Mouse (Mus musculus) heart, embryonic 16.5 days (tissue): ENCODE results near the gene Abca5. TPM values are rescaled to one million over a fixed set of nuclear protein-coding genes. Genes with fewer than 3 reads are reported as not detected.
A peak's percentile ranks its signal among the peaks of the same experiment; 100 is the strongest.

Experiments used
- ATAC-seq: fragments of 200-750 bp; cut with Nextera tagmentation; replicated peaks from 2 replicates; pipeline ENCODE4 v1.8.0; 2017; ENCODE audit warnings: moderate number of reproducible peaks; ENCODE audit not compliant: insufficient read depth, low FRiP score; ENCODE audit errors: extremely low read depth
- H3K27ac ChIP-seq: fragments of 300-500 bp; sonication (generic); 2 replicates; pipeline ENCODE4 v1.5.1; 2014; ENCODE audit warnings: mild to moderate bottlenecking, low read length, control low read depth, moderate library complexity
- H3K27me3 ChIP-seq: fragments of 300-500 bp; sonication (generic); 2 replicates; pipeline ENCODE4 v1.6.1; 2014; ENCODE audit warnings: low read length, mixed read lengths; ENCODE audit not compliant: control insufficient read depth, insufficient read depth
- H3K36me3 ChIP-seq: fragments of 300-500 bp; sonication (generic); 2 replicates; pipeline ENCODE4 v1.6.1; 2014; ENCODE audit not compliant: control insufficient read depth, insufficient read depth
- H3K4me1 ChIP-seq: fragments of 300-500 bp; sonication (generic); 2 replicates; pipeline ENCODE4 v1.6.1; 2014; ENCODE audit warnings: low read length, mixed read lengths; ENCODE audit not compliant: control insufficient read depth, insufficient read depth
- H3K4me2 ChIP-seq: fragments of 300-500 bp; sonication (generic); 2 replicates; pipeline ENCODE4 v1.6.1; 2014; ENCODE audit warnings: low read depth, mild to moderate bottlenecking, control low read depth, low read length
- H3K4me3 ChIP-seq: fragments of 300-500 bp; sonication (generic); 2 replicates; pipeline ENCODE4 v1.5.1; 2014; ENCODE audit warnings: mild to moderate bottlenecking, control low read depth, low read length
- H3K9ac ChIP-seq: fragments of 300-500 bp; sonication (generic); 2 replicates; pipeline ENCODE4 v1.6.1; 2014; ENCODE audit warnings: low read length, control low read depth
- H3K9me3 ChIP-seq: fragments of 300-500 bp; sonication (generic); replicated peaks from 2 replicates; pipeline ENCODE4 v1.6.1; 2016; ENCODE audit warnings: low read length; ENCODE audit not compliant: control insufficient read depth
- WGBS: fragments of 180-500 bp; shearing (Covaris S2); extraction: QIAGEN DNeasy Blood & Tissue Kit; methylation state at CpG from one replicate; pipeline ENCODE4 v1.1.7; 2014; 5-methylcytosine and 5-hydroxymethylcytosine counted together
- polyA plus RNA-seq: library from polyadenylated mRNA; unstranded; fragments of >200 nt; fragmentation: Nextera tagmentation; extraction: Ambion mirVana; gene quantifications from 2 replicates; pipeline ENCODE4 v1.2.1, GENCODE M21; 2015

The Abca5 gene
- polyA plus RNA-seq, result 2.7 and 3.1 TPM in 2 replicates

- H3K4me1 ChIP-seq, result peaks cover 4% of the 10 kb centered on the region; the same call in 1 of the 2 replicates
- H3K9ac ChIP-seq, result peak within 1 kb of the TSS; percentile 78
- ATAC-seq, result peak; percentile 94
- 0 out of 2 replicates have a peak, but pooled peaks cover 4% of the 10 kb centered on the region for H3K27me3 ChIP-seq
- no peaks in the 10 kb centered on the region for H3K36me3 ChIP-seq
- under 1% methylated on average over 78 of the region's 95 CpGs for WGBS
- no peaks in the 10 kb centered on the region for H3K9me3 ChIP-seq
- H3K4me2 ChIP-seq, result peak within 1 kb of the TSS; percentile 80
- peak within 1 kb of the TSS; percentile 36; the same call in 1 of the 2 replicates for H3K27ac ChIP-seq
- peak within 1 kb of the TSS; percentile 81 for H3K4me3 ChIP-seq
These were observed at the start of gene Abca5 for GRCm38 (mm10) chr11:110337289-110338245. Abca5 (minus strand) TSS chr11:110337716.

GRCm38 (mm10) chr11:110385487-110385886 is 48.0 kb upstream of the Abca5 start:
- Histone ChIP-seq H3K9me3 (no peaks in the 10 kb centered on the region), H3K27ac (no peak overlapping the region), H3K4me1 (no peaks in the 10 kb centered on the region), H3K4me2 (no peak overlapping the region), H3K9ac (no peak overlapping the region), H3K36me3 (no peaks in the 10 kb centered on the region), H3K27me3 (no peaks in the 10 kb centered on the region), H3K4me3 (no peak overlapping the region)
- WGBS, result 78% methylated on average over 2 of the region's 2 CpGs
- ATAC-seq, result no peak

- ATAC-seq, result peak; percentile 5; the same call in 1 of the 2 replicates
- Histone ChIP-seq H3K27me3 (no peaks in the 10 kb centered on the region), H3K27ac (no peak overlapping the region), H3K36me3 (no peaks in the 10 kb centered on the region), H3K9ac (no peak overlapping the region), H3K4me1 (peaks cover 3% of the 10 kb centered on the region), H3K4me2 (peak overlapping the region; percentile 75), H3K9me3 (no peaks in the 10 kb centered on the region), H3K4me3 (peak overlapping the region; percentile 45)
- 27% methylated on average over 15 of the region's 15 CpGs for WGBS
These were observed 42.8 kb upstream of the Abca5 start for GRCm38 (mm10) chr11:110380310-110380668.

GRCm38 (mm10) chr11:110379661-110380309 is 42.3 kb upstream of the Abca5 start:
- peak; percentile 91 for ATAC-seq
- Histone ChIP-seq H3K27ac (peak overlapping the region; percentile 53), H3K36me3 (no peaks in the 10 kb centered on the region)

GRCm38 (mm10) chr11:110374036-110374435 is 36.5 kb upstream of the Abca5 start:
- 81% methylated on average over 9 of the region's 9 CpGs for WGBS
- peaks cover 3% of the 10 kb centered on the region; the same call in 1 of the 2 replicates for H3K4me1 ChIP-seq
- no peak overlapping the region for H3K4me2 ChIP-seq
- no peaks in the 10 kb centered on the region for H3K9me3 ChIP-seq
- H3K36me3 ChIP-seq, result no peaks in the 10 kb centered on the region
- H3K9ac ChIP-seq, result no peak overlapping the region
- no peak overlapping the region for H3K4me3 ChIP-seq
- H3K27me3 ChIP-seq, result no peaks in the 10 kb centered on the region
- ATAC-seq, result no peak
- H3K27ac ChIP-seq, result no peak overlapping the region

More at GRCm38 (mm10) chr11:110379661-110380309, 42.3 kb upstream of the Abca5 start:
- Histone ChIP-seq H3K27me3 (no peaks in the 10 kb centered on the region), H3K4me1 (peaks cover 3% of the 10 kb centered on the region), H3K9ac (peak overlapping the region; percentile 53), H3K9me3 (no peaks in the 10 kb centered on the region), H3K4me3 (peak overlapping the region; percentile 45), H3K4me2 (peak overlapping the region; percentile 75)
- WGBS, result 6% methylated on average over 20 of the region's 20 CpGs

- no peak overlapping the region for H3K9ac ChIP-seq
- H3K4me3 ChIP-seq, result no peak overlapping the region
- WGBS, result 72% methylated on average over 15 of the region's 15 CpGs
- H3K27ac ChIP-seq, result no peak overlapping the region
- H3K4me2 ChIP-seq, result no peak overlapping the region
- peaks cover 4% of the 10 kb centered on the region; the same call in 1 of the 2 replicates for H3K4me1 ChIP-seq
- no peak for ATAC-seq
- H3K9me3 ChIP-seq, result no peaks in the 10 kb centered on the region
- H3K27me3 ChIP-seq, result no peaks in the 10 kb centered on the region
- no peaks in the 10 kb centered on the region for H3K36me3 ChIP-seq
These were observed 34.9 kb upstream of the Abca5 start for GRCm38 (mm10) chr11:110372266-110372954.

- Histone ChIP-seq H3K9ac (no peak overlapping the region), H3K27me3 (no peaks in the 10 kb centered on the region), H3K4me1 (peaks cover 4% of the 10 kb centered on the region; the same call in 1 of the 2 replicates), H3K9me3 (no peaks in the 10 kb centered on the region), H3K36me3 (no peaks in the 10 kb centered on the region), H3K4me2 (no peak overlapping the region), H3K27ac (no peak overlapping the region), H3K4me3 (no peak overlapping the region)
- no peak for ATAC-seq
- 61% methylated on average over 8 of the region's 8 CpGs for WGBS
These were observed 34.3 kb upstream of the Abca5 start for GRCm38 (mm10) chr11:110371827-110372226.

- WGBS, result 21% methylated on average over 15 of the region's 15 CpGs
- ATAC-seq, result no peak
- peak overlapping the region; percentile 48 for H3K9ac ChIP-seq
- H3K4me3 ChIP-seq, result peak overlapping the region; percentile 20
- peak overlapping the region; percentile 47 for H3K4me2 ChIP-seq
- no peaks in the 10 kb centered on the region for H3K9me3 ChIP-seq
- H3K27me3 ChIP-seq, result no peaks in the 10 kb centered on the region
- H3K36me3 ChIP-seq, result no peaks in the 10 kb centered on the region
- peaks cover 4% of the 10 kb centered on the region; the same call in 1 of the 2 replicates for H3K4me1 ChIP-seq
- H3K27ac ChIP-seq, result no peak overlapping the region
These were observed 31.9 kb upstream of the Abca5 start for GRCm38 (mm10) chr11:110369312-110370019.
